29 mouse cellular contexts compared by ENCODE assay signal in the genomic region with DNA sequence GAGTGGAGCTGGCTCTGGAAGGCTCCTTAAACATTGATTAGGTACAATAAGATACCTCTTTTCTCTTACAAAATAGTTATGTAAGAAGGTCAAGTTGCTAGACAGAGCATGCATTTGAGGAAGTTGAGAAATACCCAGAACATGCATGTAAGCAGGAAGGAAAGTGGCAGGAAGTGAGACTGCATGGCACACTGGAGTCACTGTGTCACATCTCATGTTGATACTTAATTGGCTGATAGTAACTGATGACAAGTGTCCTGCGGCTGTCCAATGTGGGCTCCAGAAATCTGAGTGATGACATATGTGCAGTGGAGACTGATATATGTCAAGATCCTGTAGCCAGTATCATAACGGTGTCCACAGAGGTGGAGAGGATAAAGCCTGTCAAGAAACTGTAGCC.
DNase-seq lines count a peak whose midpoint lies in the region; ATAC-seq and TF ChIP-seq lines count a peak whose summit lies in the region.
"Had no signal": no experiment of that assay in that cellular context is flagged by ENCODE, and none has a peak within 500 bp of the region (broad histone marks: within the 10 kb centered on the region; RNA-seq: fewer than 3 reads in every experiment).

No protein-coding gene starts in this region.

- 43% methylated on average over 2 of the region's 2 CpGs for WGBS in liver, postnatal 0 days (ENCODE audit: insufficient replicate concordance)
- 38% methylated on average over 2 of the region's 2 CpGs for WGBS in spleen, adult 2 months

- no peaks in the 10 kb centered on the region for H3K27me3 ChIP-seq in liver, postnatal 0 days (ENCODE audit: insufficient read depth, low read length)
- no peaks in the 10 kb centered on the region for H3K27me3 ChIP-seq in spleen, adult 2 months (ENCODE audit: control insufficient read depth, insufficient read depth, low read length)
- H3K27me3 ChIP-seq: embryonic facial prominence, embryonic 13.5 days; forebrain, embryonic 13.5 days; hindbrain, embryonic 15.5 days; lung, embryonic 15.5 days; megakaryocyte, embryonic 14.5 days; midbrain, embryonic 13.5 days; neural tube, embryonic 13.5 days had no signal

- H3K9me3 ChIP-seq in liver, postnatal 0 days (ENCODE audit: low read length), result no peaks in the 10 kb centered on the region
- H3K9me3 ChIP-seq: embryonic facial prominence, embryonic 13.5 days; forebrain, embryonic 13.5 days; heart, embryonic 10.5 days; hindbrain, embryonic 15.5 days; limb, embryonic 10.5 days; lung, embryonic 15.5 days; midbrain, embryonic 13.5 days; neural tube, embryonic 13.5 days had no signal

- TF ChIP-seq CTCF in liver, postnatal 0 days (IDR thresholded peaks at IDR 0.05; ENCODE audit: low read depth), result no peak
- no peak for TF ChIP-seq CTCF in spleen, adult 2 months (IDR thresholded peaks at IDR 0.05; ENCODE audit: extremely low read depth, insufficient read depth, insufficient read length, insufficient replicate concordance)

- no peak overlapping the region for H3K4me3 ChIP-seq in liver, postnatal 0 days (ENCODE audit: low read depth, low read length)
- H3K4me3 ChIP-seq in spleen, adult 2 months (ENCODE audit: extremely low read depth, insufficient read depth, insufficient read length), result no peak overlapping the region
- H3K4me3 ChIP-seq: embryonic facial prominence, embryonic 13.5 days; erythroblast, embryonic 14.5 days; forebrain, embryonic 13.5 days; heart, embryonic 10.5 days; hindbrain, embryonic 15.5 days; limb, embryonic 10.5 days; lung, embryonic 15.5 days; megakaryocyte, embryonic 14.5 days; midbrain, embryonic 13.5 days; myocyte; neural tube, embryonic 13.5 days had no signal

- DNase-seq in liver, postnatal 0 days, result peak; percentile 14
- no peak for DNase-seq in liver
- peak; percentile 57 to 62 for DNase-seq in B cell, adult 2 months
- DNase-seq in spleen, adult 2 months (ENCODE audit: low read depth in 1 of 2, low spot score in 2 of 2), result peak; percentile 13 to 28
- DNase-seq in adrenal gland, postnatal 4 days (ENCODE audit: low spot score in 2 of 2), result no peak
- DNase-seq in layer of hippocampus, postnatal 36 days, result no peak
- DNase-seq: adrenal gland, adult 8-10 months; cerebellum, adult 2 months; cerebellum, postnatal 25 days; embryo, embryonic 11 days; heart, postnatal 4 days; kidney, adult 2 months; thymus, adult 2 months; thymus, postnatal 4 days had no signal

- H3K36me3 ChIP-seq in liver, postnatal 0 days (replicated peaks; ENCODE audit: insufficient read depth, low read length), result no peaks in the 10 kb centered on the region
- no peaks in the 10 kb centered on the region for H3K36me3 ChIP-seq in spleen, adult 2 months (ENCODE audit: control insufficient read depth, insufficient read depth, low read length)
- H3K36me3 ChIP-seq: embryonic facial prominence, embryonic 13.5 days; heart, embryonic 10.5 days; hindbrain, embryonic 15.5 days; limb, embryonic 10.5 days; lung, embryonic 15.5 days; midbrain, embryonic 13.5 days; neural tube, embryonic 13.5 days had no signal

- H3K27ac ChIP-seq in liver, postnatal 0 days (ENCODE audit: low read depth), result no peak overlapping the region
- no peak overlapping the region for H3K27ac ChIP-seq in spleen, adult 2 months (ENCODE audit: insufficient read depth, low read length)
- H3K27ac ChIP-seq: embryonic facial prominence, embryonic 13.5 days; forebrain, embryonic 13.5 days; heart, embryonic 10.5 days; hindbrain, embryonic 15.5 days; kidney, postnatal 0 days; limb, embryonic 10.5 days; lung, embryonic 15.5 days; midbrain, embryonic 13.5 days; neural tube, embryonic 13.5 days; stomach, postnatal 0 days had no signal

- ATAC-seq in liver, postnatal 0 days, result peak; percentile 57
- peak; percentile 90 to 97 for ATAC-seq in hematopoietic stem cell, adult 5-6 weeks (replicated peaks in 1 of 2; ENCODE audit: insufficient read depth in 1 of 2, low FRiP score in 2 of 2, low TSS enrichment in 1 of 2, low read depth in 1 of 2, poor library complexity in 2 of 2, severe bottlenecking in 2 of 2)
- ATAC-seq: activated CD4-positive, CD25-positive, alpha-beta regulatory T cell, adult 4 months; forebrain, embryonic 13.5 days; midbrain, embryonic 13.5 days had no signal

- H3K4me2 ChIP-seq in liver, postnatal 0 days (ENCODE audit: low read depth, low read length), result no peak overlapping the region
- H3K4me2 ChIP-seq: embryonic facial prominence, embryonic 13.5 days; forebrain, embryonic 13.5 days; hindbrain, embryonic 15.5 days; lung, embryonic 15.5 days; midbrain, embryonic 13.5 days; neural tube, embryonic 13.5 days had no signal

- no peaks in the 10 kb centered on the region for H3K4me1 ChIP-seq in liver, postnatal 0 days (ENCODE audit: insufficient read depth)
- H3K4me1 ChIP-seq in spleen, adult 2 months (ENCODE audit: control insufficient read depth, insufficient read depth, insufficient read length), result no peaks in the 10 kb centered on the region
- H3K4me1 ChIP-seq: embryonic facial prominence, embryonic 13.5 days; forebrain, embryonic 13.5 days; hindbrain, embryonic 15.5 days; lung, embryonic 15.5 days; midbrain, embryonic 13.5 days; neural tube, embryonic 13.5 days had no signal

- no peak overlapping the region for H3K9ac ChIP-seq in liver, postnatal 0 days (replicated peaks)
- H3K9ac ChIP-seq: embryonic facial prominence, embryonic 13.5 days; forebrain, embryonic 13.5 days; hindbrain, embryonic 15.5 days; lung, embryonic 15.5 days; midbrain, embryonic 13.5 days; neural tube, embryonic 13.5 days had no signal

- peak; percentile 18; the same call in 1 of the 2 replicates for TF ChIP-seq EP300 in liver, postnatal 0 days (IDR thresholded peaks at IDR 0.05; ENCODE audit: low read depth)

- no peak for TF ChIP-seq POLR2A in spleen, adult 2 months (IDR thresholded peaks at IDR 0.05; ENCODE audit: low read depth, low read length)

Comparison
In these comparisons a context has a peak if more than half of its experiments do, and no peak if none do; other contexts are left out.
1. DNase-seq: peak in liver, postnatal 0 days (single experiment), B cell, adult 2 months (2 of 2) and spleen, adult 2 months (2 of 2); none in liver (single experiment), adrenal gland, postnatal 4 days (0 of 2) and layer of hippocampus, postnatal 36 days (0 of 2).